Mouse (Mus musculus): ENCODE data around the gene Dusp11. TPM values are rescaled to one million over a fixed set of nuclear protein-coding genes. Genes with fewer than 3 reads are reported as not detected.
"Not testable (repeated sequence)": the region's sequence is repeated elsewhere in the genome, so short reads cannot be mapped to it uniquely, and the experiment has no call there.

Dusp11 gene
- polyA plus RNA-seq, 1 experiment from 2014 or later: 37.0 TPM

- H3K27ac ChIP-seq: no peak overlapping the region
- H3K9me3 ChIP-seq: no peaks in the 10 kb centered on the region
- DNase-seq (ENCODE audit: low spot score): no peak
- peaks cover 79% of the 10 kb centered on the region for H3K36me3 ChIP-seq
- H3K4me3 ChIP-seq: no peak overlapping the region
- no peaks in the 10 kb centered on the region for H3K27me3 ChIP-seq (ENCODE audit: insufficient read depth, poor library complexity, severe bottlenecking)
- WGBS: 90% methylated on average over 9 of the region's 9 CpGs
- no peaks in the 10 kb centered on the region for H3K4me1 ChIP-seq (replicated peaks)
These were observed 33.7 kb downstream of the Dusp11 start for GRCm38 (mm10) chr6:85927476-85928464.

DNA sequence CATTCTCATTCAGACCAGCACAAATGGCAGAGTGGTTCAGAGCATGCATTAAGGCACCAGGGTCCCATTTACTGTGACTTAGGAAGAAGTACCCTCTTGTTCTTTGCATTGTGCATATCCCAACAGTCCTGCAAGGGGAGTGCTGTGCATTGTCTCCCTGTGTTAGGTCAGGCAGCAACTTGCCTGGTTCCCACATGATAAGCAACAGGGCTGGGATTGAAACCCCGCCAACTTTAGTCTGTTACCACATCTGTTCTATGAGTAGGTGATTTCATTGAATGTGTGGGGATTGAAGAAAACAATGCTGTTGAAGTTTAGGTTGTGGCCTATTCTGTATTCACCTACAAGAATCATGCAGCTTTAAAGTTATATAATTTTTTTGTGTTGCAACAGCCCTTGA is 34.8 kb downstream of the Dusp11 start:
- 84% methylated on average over 1 of the region's 1 CpGs for WGBS
- H3K36me3 ChIP-seq: peaks cover 88% of the 10 kb centered on the region
- no peak overlapping the region for H3K4me3 ChIP-seq
- H3K4me1 ChIP-seq (replicated peaks): no peaks in the 10 kb centered on the region
- no peak overlapping the region for H3K27ac ChIP-seq
- no peak for DNase-seq (ENCODE audit: low spot score)
- H3K9me3 ChIP-seq: no peaks in the 10 kb centered on the region
- no peaks in the 10 kb centered on the region for H3K27me3 ChIP-seq (ENCODE audit: insufficient read depth, poor library complexity, severe bottlenecking)

DNA sequence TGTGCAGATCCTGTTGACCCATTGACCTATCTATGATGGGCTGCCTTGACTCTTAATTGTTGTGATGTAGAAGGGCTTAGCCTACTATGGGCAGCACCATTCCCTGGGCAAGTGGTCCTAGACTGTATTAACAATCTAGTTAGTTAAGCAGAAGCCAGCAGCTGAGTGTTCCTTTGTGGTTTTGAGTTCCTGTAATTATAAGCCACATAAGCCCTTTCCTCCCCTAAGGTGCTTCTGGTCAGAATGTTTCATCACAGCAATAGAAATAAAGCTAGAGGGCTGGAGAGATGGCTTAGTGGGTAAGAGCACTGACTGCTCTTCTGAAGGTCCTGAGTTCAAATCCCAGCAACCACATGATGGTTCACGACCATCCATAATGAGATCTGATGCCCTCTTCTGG is 37.8 kb downstream of the Dusp11 start:
- H3K27ac ChIP-seq: no peak overlapping the region
- H3K4me3 ChIP-seq: no peak overlapping the region
- WGBS: 95% methylated on average over 1 of the region's 1 CpGs
- H3K4me1 ChIP-seq (replicated peaks): no peaks in the 10 kb centered on the region
- no peaks in the 10 kb centered on the region for H3K27me3 ChIP-seq (ENCODE audit: insufficient read depth, poor library complexity, severe bottlenecking)
- no peaks in the 10 kb centered on the region for H3K9me3 ChIP-seq
- no peak for DNase-seq (ENCODE audit: low spot score)
- peaks cover 70% of the 10 kb centered on the region for H3K36me3 ChIP-seq

GRCm38 (mm10) chr6:85919401-85919800 is 42.1 kb downstream of the Dusp11 start:
- Histone ChIP-seq H3K4me1 (replicated peaks) (peaks cover 16% of the 10 kb centered on the region), H3K27ac (no peak overlapping the region), H3K4me3 (no peak overlapping the region), H3K27me3 (ENCODE audit: insufficient read depth, poor library complexity, severe bottlenecking) (no peaks in the 10 kb centered on the region), H3K36me3 (peaks cover 28% of the 10 kb centered on the region), H3K9me3 (no peaks in the 10 kb centered on the region)
- 92% methylated on average over 4 of the region's 4 CpGs for WGBS
- DNase-seq (ENCODE audit: low spot score): no peak

- not testable (repeated sequence) for H3K9me3 ChIP-seq; DNase-seq (ENCODE audit: low spot score); H3K27me3 ChIP-seq (ENCODE audit: insufficient read depth, poor library complexity, severe bottlenecking); H3K27ac ChIP-seq; H3K4me3 ChIP-seq
- 93% methylated on average over 3 of the region's 3 CpGs for WGBS
- Histone ChIP-seq H3K4me1 (replicated peaks) (peaks cover 17% of the 10 kb centered on the region), H3K36me3 (peaks cover 20% of the 10 kb centered on the region)
These were observed 43.1 kb downstream of the Dusp11 start for GRCm38 (mm10) chr6:85918341-85918740.

DNA sequence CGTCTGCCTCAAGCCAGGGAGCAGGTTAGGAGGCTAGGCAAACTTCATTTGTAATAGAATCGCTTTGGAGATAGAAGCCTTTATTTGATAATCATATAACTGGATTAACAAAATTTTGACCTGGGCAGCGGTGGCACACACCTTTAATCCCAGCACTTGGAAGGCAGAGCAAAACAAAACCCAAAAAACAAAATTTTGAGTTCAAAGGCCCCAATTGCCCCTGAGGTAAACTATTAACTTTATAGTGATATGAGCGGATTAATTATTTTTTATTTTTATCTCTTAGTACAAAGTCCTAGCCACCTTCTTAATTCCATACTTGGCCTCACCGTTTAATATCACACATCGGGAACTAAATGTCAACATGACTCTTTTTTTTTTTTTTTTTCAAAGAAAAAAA is 44.9 kb downstream of the Dusp11 start:
- H3K27ac ChIP-seq: peak overlapping the region; percentile 91
- H3K4me3 ChIP-seq: peak overlapping the region; percentile 66
- H3K9me3 ChIP-seq: no peaks in the 10 kb centered on the region
- H3K4me1 ChIP-seq (replicated peaks): peaks cover 17% of the 10 kb centered on the region
- no peaks in the 10 kb centered on the region for H3K27me3 ChIP-seq (ENCODE audit: insufficient read depth, poor library complexity, severe bottlenecking)
- DNase-seq (ENCODE audit: low spot score): no peak
- H3K36me3 ChIP-seq: peaks cover 5% of the 10 kb centered on the region
- 83% methylated on average over 6 of the region's 6 CpGs for WGBS

DNA sequence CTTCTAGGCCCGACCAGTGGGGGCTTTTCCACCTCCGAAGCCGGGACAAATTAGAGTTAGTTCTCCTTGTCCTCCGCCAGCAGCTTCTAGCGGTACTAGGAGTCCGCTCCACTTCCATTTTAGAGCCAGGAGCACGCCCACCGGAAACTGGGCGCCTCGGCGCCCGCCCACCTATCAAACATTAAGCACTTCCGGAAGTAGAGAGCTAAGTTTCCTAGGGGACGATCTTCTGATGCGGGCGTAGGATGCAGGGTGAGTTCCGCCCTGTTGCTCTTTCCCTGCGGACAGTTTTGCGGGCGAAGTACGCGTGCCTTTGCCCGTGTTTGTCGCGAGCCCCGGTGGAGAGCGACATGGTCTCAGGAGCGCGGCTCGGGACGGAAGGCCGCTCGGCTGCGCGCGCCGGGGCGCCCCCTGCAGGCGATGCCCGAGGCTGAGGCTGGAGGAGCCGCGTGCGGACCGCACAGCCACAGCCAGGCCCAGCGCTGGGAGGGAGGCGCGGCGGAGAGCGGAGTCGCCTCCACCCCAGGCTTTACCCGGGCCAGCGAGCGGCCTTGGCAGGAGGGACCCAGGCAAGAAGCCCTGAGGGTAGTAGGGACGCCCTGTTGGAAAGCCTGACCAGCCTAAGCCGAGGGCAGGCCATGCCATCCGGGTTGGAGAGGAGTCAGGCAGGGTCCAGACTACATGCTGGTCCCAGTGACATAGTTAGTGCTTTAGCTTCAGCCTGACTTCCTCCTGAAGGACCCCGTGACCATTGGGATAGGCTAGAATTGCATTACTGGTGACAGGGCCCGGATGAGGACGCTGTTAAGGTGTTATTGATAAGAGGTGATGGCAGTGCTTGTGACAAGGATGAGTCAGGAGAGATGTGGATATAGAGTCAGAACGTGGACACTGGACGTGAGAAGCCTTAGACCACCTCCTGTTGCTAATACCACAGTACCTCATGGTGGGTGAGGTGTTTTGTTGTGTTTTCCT is 45.6 kb downstream of the Dusp11 start, which contains the start of gene Nat8f1:
TSS of gene Nat8f1 (minus strand) at position 149 of the 975 bp plus-strand sequence.
- H3K4me3 ChIP-seq: peak within 1 kb of the TSS; percentile 66

GRCm38 (mm10) chr6:85915141-85915538 is 46.3 kb downstream of the Dusp11 start:
- H3K9me3 ChIP-seq: no peaks in the 10 kb centered on the region
- no peaks in the 10 kb centered on the region for H3K27me3 ChIP-seq (ENCODE audit: insufficient read depth, poor library complexity, severe bottlenecking)
- H3K27ac ChIP-seq: peak overlapping the region; percentile 91
- peaks cover 17% of the 10 kb centered on the region for H3K4me1 ChIP-seq (replicated peaks)
- DNase-seq (ENCODE audit: low spot score): no peak
- H3K4me3 ChIP-seq: peak overlapping the region; percentile 66
- H3K36me3 ChIP-seq: no peaks in the 10 kb centered on the region
- 4% methylated on average over 11 of the region's 11 CpGs for WGBS

More for the DNA sequence above, 45.6 kb downstream of the Dusp11 start, which contains the start of gene Nat8f1:
- peak; percentile 92 for DNase-seq (ENCODE audit: low spot score)
- not testable (repeated sequence) for H3K27me3 ChIP-seq (ENCODE audit: insufficient read depth, poor library complexity, severe bottlenecking); H3K36me3 ChIP-seq; H3K9me3 ChIP-seq
- WGBS: under 1% methylated on average over 61 of the region's 61 CpGs
- H3K4me1 ChIP-seq (replicated peaks): peaks cover 17% of the 10 kb centered on the region
- peak within 1 kb of the TSS; percentile 91 for H3K27ac ChIP-seq

DNA sequence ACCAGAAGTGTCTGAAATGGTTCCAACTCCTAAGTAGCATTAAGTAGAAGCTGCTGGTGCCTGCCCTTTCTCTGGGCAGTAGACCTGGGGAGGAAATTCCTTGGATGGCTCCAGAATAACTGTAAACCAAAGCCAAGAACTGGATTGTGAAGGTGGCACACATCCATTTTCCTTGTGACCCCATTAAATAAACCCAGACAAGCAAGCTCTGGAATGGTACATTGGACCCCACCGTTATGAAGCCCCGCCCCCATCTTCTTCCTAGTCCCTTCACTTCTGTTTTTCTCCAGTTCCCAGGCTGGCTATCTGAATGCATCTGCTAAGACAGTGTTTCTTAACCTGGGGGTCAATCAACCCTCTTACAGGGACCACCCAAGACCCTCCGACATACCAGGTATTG is 49.9 kb downstream of the Dusp11 start, which contains the start of gene Tprkb:
TSS of gene Tprkb (plus strand) at position 279 of the 400 bp plus-strand sequence.
- H3K9me3 ChIP-seq: no peaks in the 10 kb centered on the region
- 86% methylated on average over 3 of the region's 3 CpGs for WGBS
- no peaks in the 10 kb centered on the region for H3K36me3 ChIP-seq
- H3K4me1 ChIP-seq (replicated peaks): peaks cover 16% of the 10 kb centered on the region
- no peak within 1 kb of the TSS for H3K27ac ChIP-seq
- no peak for DNase-seq (ENCODE audit: low spot score)
- no peaks in the 10 kb centered on the region for H3K27me3 ChIP-seq (ENCODE audit: insufficient read depth, poor library complexity, severe bottlenecking)
- no peak within 1 kb of the TSS for H3K4me3 ChIP-seq

- peaks cover 4% of the 10 kb centered on the region for H3K4me1 ChIP-seq (replicated peaks)
- H3K36me3 ChIP-seq: no peaks in the 10 kb centered on the region
- 96% methylated on average over 1 of the region's 1 CpGs for WGBS
- no peak overlapping the region for H3K27ac ChIP-seq
- DNase-seq (ENCODE audit: low spot score): no peak
- no peak overlapping the region for H3K4me3 ChIP-seq
- H3K9me3 ChIP-seq: no peaks in the 10 kb centered on the region
- no peaks in the 10 kb centered on the region for H3K27me3 ChIP-seq (ENCODE audit: insufficient read depth, poor library complexity, severe bottlenecking)
These were observed 51.8 kb downstream of the Dusp11 start for GRCm38 (mm10) chr6:85909704-85910103.

DNA sequence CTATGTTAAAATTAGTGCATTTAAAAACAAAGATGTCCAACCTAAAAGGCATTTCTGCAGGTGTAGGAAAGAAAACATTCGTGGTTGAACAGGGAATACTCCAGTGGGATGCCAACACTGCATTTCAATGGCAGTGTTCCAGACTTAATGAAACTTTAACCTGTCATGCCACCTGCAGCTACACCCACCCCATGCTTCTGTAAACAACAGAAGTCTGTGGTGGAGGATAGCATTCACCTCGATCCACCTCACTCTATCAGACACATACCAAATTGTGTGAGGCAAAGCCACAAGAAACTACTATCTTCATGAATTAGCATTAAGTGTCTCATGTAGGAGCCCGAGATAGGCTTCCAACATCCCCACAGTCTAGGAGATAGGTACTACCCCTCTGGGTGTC is 53.1 kb downstream of the Dusp11 start:
- H3K4me3 ChIP-seq: no peak overlapping the region
- no peaks in the 10 kb centered on the region for H3K36me3 ChIP-seq
- H3K4me1 ChIP-seq (replicated peaks): no peaks in the 10 kb centered on the region
- WGBS: 77% methylated on average over 3 of the region's 3 CpGs
- H3K9me3 ChIP-seq: no peaks in the 10 kb centered on the region
- no peak for DNase-seq (ENCODE audit: low spot score)
- no peak overlapping the region for H3K27ac ChIP-seq
- no peaks in the 10 kb centered on the region for H3K27me3 ChIP-seq (ENCODE audit: insufficient read depth, poor library complexity, severe bottlenecking)

GRCm38 (mm10) chr6:85906911-85907351 is 54.5 kb downstream of the Dusp11 start:
- WGBS: 59% methylated on average over 2 of the region's 2 CpGs
- not testable (repeated sequence) for H3K27me3 ChIP-seq (ENCODE audit: insufficient read depth, poor library complexity, severe bottlenecking); DNase-seq (ENCODE audit: low spot score); H3K4me1 ChIP-seq (replicated peaks); H3K9me3 ChIP-seq; H3K27ac ChIP-seq; H3K36me3 ChIP-seq; H3K4me3 ChIP-seq

Measured in hindbrain, embryonic 10.5 days (tissue).